Mouse (Mus musculus): Measurements from ENCODE around the gene Syp.

Gene Syp

GRCm38 (mm10) chrX:7638401-7639091, at the start of gene Syp:
Gene Syp (plus strand): TSS chrX:7638471.
- DNase-seq (ENCODE audit: low read depth, low spot score) = peak; percentile 77

- no peak for DNase-seq (ENCODE audit: low read depth, low spot score)
Measured at GRCm38 (mm10) chrX:7595371-7595770, 42.9 kb upstream of the Syp start.

- DNase-seq (ENCODE audit: low read depth, low spot score) = no peak
Measured at GRCm38 (mm10) chrX:7604004-7604403, 34.3 kb upstream of the Syp start.

- peak; percentile 80 for DNase-seq (ENCODE audit: low read depth, low spot score)
Measured at GRCm38 (mm10) chrX:7604879-7605574, 33.2 kb upstream of the Syp start, which contains the start of gene Ccdc22. Gene Ccdc22 (minus strand): TSS chrX:7605517.

- DNase-seq (ENCODE audit: low read depth, low spot score) = no peak
Measured at GRCm38 (mm10) chrX:7605575-7605941, 32.7 kb upstream of the Syp start.

GRCm38 (mm10) chrX:7606783-7607182, 31.5 kb upstream of the Syp start, which contains the start of gene Cacna1f:
Gene Cacna1f (plus strand): TSS chrX:7607083.
- DNase-seq (ENCODE audit: low read depth, low spot score) = no peak

- no peak for DNase-seq (ENCODE audit: low read depth, low spot score)
Measured at GRCm38 (mm10) chrX:7610035-7610434, 28.2 kb upstream of the Syp start.

- DNase-seq (ENCODE audit: low read depth, low spot score) = no peak
Measured at GRCm38 (mm10) chrX:7610536-7611258, 27.6 kb upstream of the Syp start.

- no peak for DNase-seq (ENCODE audit: low read depth, low spot score)
Measured at GRCm38 (mm10) chrX:7617889-7618551, 20.3 kb upstream of the Syp start.

- no peak for DNase-seq (ENCODE audit: low read depth, low spot score)
Measured at GRCm38 (mm10) chrX:7632560-7632959, 5.7 kb upstream of the Syp start.

GRCm38 (mm10) chrX:7635101-7635500, 3.2 kb upstream of the Syp start:
- no peak for DNase-seq (ENCODE audit: low read depth, low spot score)

- DNase-seq (ENCODE audit: low read depth, low spot score) = no peak
Measured at GRCm38 (mm10) chrX:7639536-7640325, 1.5 kb downstream of the Syp start.

GRCm38 (mm10) chrX:7640785-7641184, 2.5 kb downstream of the Syp start:
- no peak for DNase-seq (ENCODE audit: low read depth, low spot score)

GRCm38 (mm10) chrX:7645349-7645748, 7.1 kb downstream of the Syp start:
- peak; percentile 69 for DNase-seq (ENCODE audit: low read depth, low spot score)

GRCm38 (mm10) chrX:7648671-7649304, 10.5 kb downstream of the Syp start:
- DNase-seq (ENCODE audit: low read depth, low spot score) = peak; percentile 90

- no peak for DNase-seq (ENCODE audit: low read depth, low spot score)
Measured at GRCm38 (mm10) chrX:7657221-7657639, 19.0 kb downstream of the Syp start, which contains the start of gene Prickle3. Gene Prickle3 (plus strand): TSS chrX:7657260.

GRCm38 (mm10) chrX:7658031-7658784, 19.9 kb downstream of the Syp start:
- DNase-seq (ENCODE audit: low read depth, low spot score) = no peak

- DNase-seq (ENCODE audit: low read depth, low spot score) = no peak
Measured at GRCm38 (mm10) chrX:7658785-7659589, 20.7 kb downstream of the Syp start.

- DNase-seq (ENCODE audit: low read depth, low spot score) = no peak
Measured at GRCm38 (mm10) chrX:7661086-7661485, 22.8 kb downstream of the Syp start.
